Mouse (Mus musculus) spleen, adult 2 months (tissue): Measurements from ENCODE around the gene Phf6. TPM values are rescaled to one million over a fixed set of nuclear protein-coding genes. Genes with fewer than 3 reads are reported as not detected.

Source experiments
- DNase-seq, 2 experiments: peaks; one replicate each; pipeline versions ENCODE4 v3.0.0 to v3.0.0-alpha.2; 2012 to 2021; ENCODE audit warnings: low spot score in 2 of 2, low read depth in 1 of 2
- H3K27ac ChIP-seq: fragments of 200-500 bp; 2 replicates; pipeline ENCODE4 v1.5.1; 2012; ENCODE audit warnings: low read length, inconsistent platforms; ENCODE audit not compliant: insufficient read depth
- H3K27me3 ChIP-seq: fragments of 200-500 bp; 2 replicates; pipeline ENCODE4 v1.6.1; 2012; ENCODE audit warnings: mild to moderate bottlenecking, moderate library complexity, low read length, inconsistent platforms; ENCODE audit not compliant: control insufficient read depth, insufficient read depth
- H3K36me3 ChIP-seq: fragments of 200-500 bp; 2 replicates; pipeline ENCODE4 v1.6.1; 2012; ENCODE audit warnings: mild to moderate bottlenecking, low read length, inconsistent platforms; ENCODE audit not compliant: control insufficient read depth, insufficient read depth
- H3K4me1 ChIP-seq: fragments of 200-500 bp; 2 replicates; pipeline ENCODE4 v1.6.1; 2011; ENCODE audit warnings: inconsistent platforms; ENCODE audit not compliant: control insufficient read depth, insufficient read depth, insufficient read length
- H3K4me3 ChIP-seq: fragments of 200-500 bp; 2 replicates; pipeline ENCODE4 v1.5.1; 2011; ENCODE audit warnings: mild to moderate bottlenecking, inconsistent platforms; ENCODE audit not compliant: insufficient read depth, insufficient read length; ENCODE audit errors: extremely low read depth
- CTCF ChIP-seq: fragments of 200-500 bp; IDR thresholded peaks from 2 replicates; pipeline ENCODE4 v1.5.1; 2011; ENCODE audit warnings: mild to moderate bottlenecking, inconsistent platforms; ENCODE audit not compliant: insufficient read depth, insufficient read length, insufficient replicate concordance; ENCODE audit errors: extremely low read depth
- POLR2A ChIP-seq: fragments of 200-500 bp; IDR thresholded peaks from 2 replicates; pipeline ENCODE4 v1.6.1; 2011; ENCODE audit warnings: low read depth, low read length, inconsistent platforms
- WGBS: fragments of 180-500 bp; shearing (Covaris S2); methylation state at CpG from one replicate; pipeline ENCODE4 v1.1.7; 2018; 5-methylcytosine and 5-hydroxymethylcytosine counted together
- polyA plus RNA-seq: library from polyadenylated mRNA; depleted of rRNA; stranded (reverse); fragments of >200 nt; gene quantifications from 2 replicates; pipeline ENCODE4 v1.2.3, GENCODE M21; 2012

Gene Phf6
- polyA plus RNA-seq, 1 experiment = 1.5 TPM

DNA sequence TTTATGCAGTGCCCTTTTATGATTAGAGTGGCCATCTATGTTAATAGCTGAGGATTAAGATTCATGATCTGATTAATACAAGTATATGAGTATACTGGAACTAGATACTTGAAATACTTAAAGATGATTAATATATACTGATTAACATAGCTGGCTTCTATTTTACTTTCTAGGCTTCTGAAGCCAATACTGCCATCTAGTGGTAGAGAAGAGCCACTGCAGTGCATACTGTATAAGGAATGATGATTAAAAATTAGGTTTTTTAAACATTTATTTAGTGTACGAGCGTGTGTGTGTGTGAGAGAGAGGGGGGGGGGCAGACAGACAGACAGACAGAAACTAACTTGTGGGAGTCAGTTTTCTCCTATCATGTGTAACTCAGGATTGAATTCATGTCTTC is 22.4 kb downstream of the Phf6 start:
- no peak overlapping the region for H3K27ac ChIP-seq
- no peak overlapping the region for H3K4me3 ChIP-seq
- no peak for DNase-seq
- TF ChIP-seq CTCF = no peak
- TF ChIP-seq POLR2A = no peak
- peaks cover 2% of the 10 kb centered on the region; the same call in 1 of the 2 replicates for H3K4me1 ChIP-seq
- H3K36me3 ChIP-seq = no peaks in the 10 kb centered on the region; the same call in 1 of the 2 replicates
- H3K27me3 ChIP-seq = no peaks in the 10 kb centered on the region
- 43% methylated on average over 2 of the region's 2 CpGs for WGBS

DNA sequence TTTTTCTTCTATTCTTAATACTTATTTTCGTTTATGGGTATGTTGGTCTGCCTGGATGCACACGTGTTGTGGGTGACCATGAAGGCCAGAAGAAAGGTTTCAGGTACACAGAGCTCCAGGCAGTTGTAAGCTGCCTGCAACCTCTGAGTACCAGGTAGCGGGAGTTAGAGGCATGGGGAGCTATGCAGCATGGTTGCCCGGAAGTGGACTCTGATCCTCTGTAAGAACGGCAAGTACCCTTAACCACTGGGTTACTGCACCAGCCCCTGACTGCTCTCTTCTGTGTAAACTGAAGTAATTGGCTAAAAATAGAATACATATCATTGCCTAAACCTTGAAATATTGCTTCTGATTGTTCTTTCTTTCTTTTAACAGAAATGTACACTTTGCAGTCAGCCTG is 33.4 kb downstream of the Phf6 start:
- WGBS = 87% methylated on average over 5 of the region's 5 CpGs
- H3K27me3 ChIP-seq = no peaks in the 10 kb centered on the region
- H3K4me3 ChIP-seq = no peak overlapping the region
- H3K27ac ChIP-seq = no peak overlapping the region
- no peaks in the 10 kb centered on the region for H3K4me1 ChIP-seq
- peaks cover 5% of the 10 kb centered on the region; the same call in 1 of the 2 replicates for H3K36me3 ChIP-seq
- TF ChIP-seq CTCF = no peak
- TF ChIP-seq POLR2A = no peak
- DNase-seq = no peak

DNA sequence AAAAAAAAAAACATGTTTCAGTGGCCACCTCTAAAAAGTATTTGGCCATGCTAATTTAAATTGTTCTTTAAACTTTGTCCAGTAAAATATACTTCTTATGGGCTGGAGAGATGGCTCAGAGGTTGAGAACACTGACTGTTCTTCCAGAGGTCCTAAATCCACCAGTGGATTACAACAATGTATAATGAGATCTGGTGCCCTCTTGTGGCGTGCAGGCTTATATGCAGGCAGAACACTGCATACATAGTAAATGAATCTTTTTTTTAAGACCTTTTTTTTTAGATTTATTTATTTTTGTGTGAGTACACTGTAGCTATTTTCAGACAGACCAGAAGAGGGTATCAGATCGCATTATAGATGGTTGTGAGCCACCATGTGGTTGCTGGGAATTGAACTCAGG is 37.6 kb downstream of the Phf6 start:
- Histone ChIP-seq H3K4me3 (no peak overlapping the region), H3K4me1 (no peaks in the 10 kb centered on the region), H3K27me3 (no peaks in the 10 kb centered on the region), H3K27ac (no peak overlapping the region), H3K36me3 (peaks cover 3% of the 10 kb centered on the region; the same call in 1 of the 2 replicates)
- peak in 1 of 2 experiments; percentile 9 for DNase-seq
- TF ChIP-seq CTCF = no peak
- no peak for TF ChIP-seq POLR2A
- 56% methylated on average over 2 of the region's 2 CpGs for WGBS

GRCm38 (mm10) chrX:52956942-52957341 is 44.9 kb downstream of the Phf6 start:
- WGBS = 85% methylated on average over 4 of the region's 4 CpGs
- H3K27me3 ChIP-seq = no peaks in the 10 kb centered on the region
- H3K4me3 ChIP-seq = no peak overlapping the region
- H3K4me1 ChIP-seq = no peaks in the 10 kb centered on the region
- TF ChIP-seq POLR2A (no peak), CTCF (no peak)
- peaks cover 2% of the 10 kb centered on the region; the same call in 1 of the 2 replicates for H3K36me3 ChIP-seq
- DNase-seq = no peak
- H3K27ac ChIP-seq = no peak overlapping the region

DNA sequence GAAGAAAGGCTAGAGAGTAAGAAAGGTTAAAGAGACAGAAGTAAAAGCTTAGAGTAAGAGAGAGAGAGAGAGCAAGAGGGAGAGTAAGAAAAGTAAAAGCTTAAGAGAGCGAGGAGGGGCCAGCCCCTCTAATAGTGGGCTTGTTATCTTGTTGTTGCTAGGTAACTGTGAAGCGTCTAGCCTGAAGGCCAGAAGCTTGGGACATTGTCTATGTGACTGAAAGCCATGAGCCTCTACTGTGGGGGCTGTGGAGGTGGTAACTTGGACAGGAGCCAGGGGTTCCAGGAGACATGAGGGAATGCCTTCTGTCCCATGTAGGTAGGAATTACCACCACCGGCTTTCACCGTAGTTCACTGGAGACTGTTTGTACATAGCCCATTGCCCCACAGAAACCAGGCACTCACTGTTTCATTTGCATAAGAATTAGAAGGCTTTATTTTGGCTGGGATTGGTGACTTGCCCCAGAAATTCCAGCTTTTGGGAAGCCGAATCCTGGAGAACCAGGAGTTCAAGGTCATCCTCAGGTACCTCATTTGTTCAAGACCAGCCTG is 49.6 kb downstream of the Phf6 start:
- H3K27ac ChIP-seq = no peak overlapping the region
- TF ChIP-seq POLR2A (no peak), CTCF (no peak)
- no peaks in the 10 kb centered on the region for H3K4me1 ChIP-seq
- no peaks in the 10 kb centered on the region for H3K27me3 ChIP-seq
- no peak overlapping the region for H3K4me3 ChIP-seq
- H3K36me3 ChIP-seq = no peaks in the 10 kb centered on the region
- 92% methylated on average over 5 of the region's 5 CpGs for WGBS
- no peak for DNase-seq

DNA sequence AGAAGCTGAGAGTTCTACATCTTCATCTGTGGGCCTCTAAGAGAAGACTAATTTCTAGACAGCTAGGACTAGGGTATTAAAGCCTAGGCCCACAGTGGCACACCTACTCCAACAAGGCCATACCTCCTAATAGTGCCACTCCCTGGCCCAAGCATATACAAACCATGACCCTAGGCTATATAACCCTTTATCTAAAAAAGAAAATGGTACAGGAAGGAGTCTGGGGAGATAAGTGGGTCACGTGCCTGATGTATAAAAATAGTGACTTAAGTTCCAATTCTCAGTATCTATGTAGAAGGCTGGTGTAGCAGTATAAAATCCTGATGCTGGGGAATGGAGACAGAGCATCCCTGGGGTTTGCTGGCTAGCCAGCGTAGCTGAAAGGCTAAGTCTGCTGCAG is 53.1 kb downstream of the Phf6 start:
- no peak overlapping the region for H3K27ac ChIP-seq
- H3K27me3 ChIP-seq = no peaks in the 10 kb centered on the region
- WGBS = 79% methylated on average over 2 of the region's 2 CpGs
- H3K4me3 ChIP-seq = no peak overlapping the region
- DNase-seq = no peak
- H3K36me3 ChIP-seq = no peaks in the 10 kb centered on the region
- TF ChIP-seq POLR2A = no peak
- no peak for TF ChIP-seq CTCF
- no peaks in the 10 kb centered on the region for H3K4me1 ChIP-seq

DNA sequence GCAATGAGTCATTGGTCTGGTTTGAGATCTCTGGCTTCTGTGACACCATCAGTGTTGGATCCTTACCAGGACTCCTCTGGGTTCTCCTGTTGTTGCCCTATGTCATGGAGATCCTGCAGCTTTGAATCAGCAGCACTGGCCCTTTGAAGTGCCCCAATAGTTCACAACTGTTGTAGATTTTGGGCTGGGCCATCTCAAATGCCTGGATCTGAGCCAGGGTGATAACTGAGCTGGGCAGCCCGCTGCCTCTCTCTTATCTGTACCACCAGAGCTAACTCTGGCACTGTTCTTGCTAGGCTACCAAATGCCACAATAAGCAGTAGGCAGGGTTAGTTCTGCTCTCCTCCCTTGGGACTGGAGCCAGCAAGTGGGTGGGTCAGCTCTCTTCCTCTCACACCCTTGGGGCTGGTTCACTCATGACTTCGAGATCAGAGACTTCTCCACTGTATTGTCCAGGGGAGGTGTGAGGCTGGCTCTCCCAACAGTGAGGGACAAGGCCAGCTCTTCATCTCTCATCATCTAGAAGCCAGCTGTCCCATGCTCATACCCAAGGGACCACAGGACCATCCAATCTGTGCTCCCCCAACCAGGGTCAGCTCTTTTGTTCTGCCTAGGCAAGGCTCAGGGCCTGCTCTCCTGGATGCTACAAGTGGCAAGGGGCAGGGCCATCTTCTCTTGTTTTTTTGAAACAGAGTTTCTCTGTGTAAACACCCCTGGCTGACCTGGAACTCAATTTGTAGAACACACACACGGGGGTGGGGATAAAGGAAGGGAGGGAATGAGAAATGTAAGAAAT is 59.3 kb downstream of the Phf6 start:
- peak in 1 of 2 experiments; percentile 10 for DNase-seq
- 40% methylated on average over 3 of the region's 3 CpGs for WGBS
- Histone ChIP-seq H3K4me3 (no peak overlapping the region), H3K36me3 (no peaks in the 10 kb centered on the region), H3K27ac (no peak overlapping the region), H3K27me3 (no peaks in the 10 kb centered on the region), H3K4me1 (peaks cover 4% of the 10 kb centered on the region; the same call in 1 of the 2 replicates)
- no peak for TF ChIP-seq POLR2A
- TF ChIP-seq CTCF = no peak
